Mouse (Mus musculus) CH12.LX (cell line): ENCODE measurements at regions not wholly inside any gene's neighbourhood (a gene's known extent, or its start where the extent isn't known, plus 50 kb on each side); places are given as distances from the start of the nearest gene placed in this dataset.

Experiments used
- DNase-seq: peaks from one replicate; pipeline ENCODE4 v3.0.0-alpha.2; 2013; ENCODE audit errors: extremely low read depth
- H3K27ac ChIP-seq: 2 replicates; pipeline ENCODE4 v1.5.1; 2012; ENCODE audit warnings: low read depth, mild to moderate bottlenecking, control low read depth, moderate library complexity; ENCODE audit not compliant: insufficient read depth
- H3K27me3 ChIP-seq: replicated peaks from 2 replicates; pipeline ENCODE3; 2012; ENCODE audit warnings: inconsistent platforms
- H3K36me3 ChIP-seq, 2 experiments: replicated peaks in 1 of 2; 2 replicates each; pipeline versions ENCODE3 to v1.6.1; 2012; ENCODE audit warnings: inconsistent platforms in 1 of 2, low read length in 1 of 2, mild to moderate bottlenecking in 1 of 2, mixed read lengths in 1 of 2, moderate library complexity in 1 of 2; ENCODE audit not compliant: control insufficient read depth in 1 of 2, insufficient read depth in 1 of 2
- H3K4me1 ChIP-seq, 2 experiments: 2 replicates each; pipeline ENCODE4 v1.6.1; 2012; ENCODE audit warnings: inconsistent platforms in 1 of 2, moderate library complexity in 1 of 2; ENCODE audit not compliant: insufficient read depth in 2 of 2, control insufficient read depth in 1 of 2
- H3K4me2 ChIP-seq: 2 replicates; pipeline ENCODE4 v1.6.1; 2012; ENCODE audit warnings: low read depth, mild to moderate bottlenecking, control low read depth; ENCODE audit not compliant: poor library complexity, insufficient read depth, severe bottlenecking
- H3K4me3 ChIP-seq, 3 experiments: fragments of 150-350 bp in 1 of 3; sonication (generic) in 1 of 3; replicated peaks in 1 of 3; 2 replicates each; pipeline versions ENCODE3 to v1.5.1; 2011 to 2012; ENCODE audit warnings: low read depth in 2 of 3, low read length in 2 of 3, mild to moderate bottlenecking in 2 of 3, moderate library complexity in 2 of 3, control low read depth in 1 of 3, improper control_type of control experiment in 1 of 3, inconsistent platforms in 1 of 3, mixed read lengths in 1 of 3; ENCODE audit not compliant: poor library complexity in 1 of 3
- H3K79me2 ChIP-seq: replicated peaks from 2 replicates; pipeline ENCODE4 v1.6.1; 2012; ENCODE audit warnings: mild to moderate bottlenecking, moderate library complexity; ENCODE audit not compliant: control insufficient read depth, poor library complexity, insufficient read depth, severe bottlenecking; ENCODE audit errors: extremely low read depth
- H3K9ac ChIP-seq: 2 replicates; pipeline ENCODE4 v1.6.1; 2012; ENCODE audit warnings: low read depth, mild to moderate bottlenecking, control low read depth, moderate library complexity; ENCODE audit not compliant: insufficient read depth
- H3K9me3 ChIP-seq: replicated peaks from 2 replicates; pipeline ENCODE3; 2012; ENCODE audit warnings: low read length, inconsistent platforms, mixed read lengths
- BHLHE40 ChIP-seq: IDR thresholded peaks from 2 replicates; pipeline ENCODE4 v1.6.1; 2011; ENCODE audit warnings: mild to moderate bottlenecking, low read depth, low read length, improper control_type of control experiment
- CHD2 ChIP-seq: IDR thresholded peaks from 2 replicates; pipeline ENCODE4 v1.6.1; 2011; ENCODE audit warnings: low read length, improper control_type of control experiment
- CTCF ChIP-seq, 2 experiments: IDR thresholded peaks in 1 of 2; conservative IDR thresholded peaks in 1 of 2; 2 replicates each; pipeline ENCODE4 v1.5.1; 2011 to 2012; ENCODE audit warnings: low read depth in 2 of 2, low read length in 2 of 2, improper control_type of control experiment in 1 of 2, inconsistent platforms in 1 of 2, mild to moderate bottlenecking in 1 of 2, moderate library complexity in 1 of 2
- E2F4 ChIP-seq: IDR thresholded peaks from 2 replicates; pipeline ENCODE4 v1.6.1; 2011; ENCODE audit warnings: low read depth, low read length, improper control_type of control experiment; ENCODE audit not compliant: insufficient replicate concordance
- ELF1 ChIP-seq: IDR thresholded peaks from 2 replicates; pipeline ENCODE4 v1.6.1; 2014; ENCODE audit warnings: low read depth, mild to moderate bottlenecking, inconsistent platforms, low read length, improper control_type of control experiment
- EP300 ChIP-seq: IDR thresholded peaks from 2 replicates; pipeline ENCODE4 v1.6.1; 2011; ENCODE audit warnings: low read length, improper control_type of control experiment
- ETS1 ChIP-seq: conservative IDR thresholded peaks from 2 replicates; pipeline ENCODE4 v1.6.1; 2012; ENCODE audit warnings: low read depth, mild to moderate bottlenecking, inconsistent platforms, low read length, improper control_type of control experiment, moderate library complexity
- GABPA ChIP-seq: IDR thresholded peaks from 2 replicates; pipeline ENCODE4 v1.6.1; 2012; ENCODE audit warnings: low read depth, low read length, improper control_type of control experiment, inconsistent platforms; ENCODE audit not compliant: insufficient replicate concordance
- IRF4 ChIP-seq: IDR thresholded peaks from 2 replicates; pipeline ENCODE4 v1.6.1; 2014; ENCODE audit warnings: low read depth, mild to moderate bottlenecking, inconsistent platforms, low read length, improper control_type of control experiment
- KAT2A ChIP-seq: IDR thresholded peaks from 2 replicates; pipeline ENCODE4 v1.6.1; 2012; ENCODE audit warnings: low read length, improper control_type of control experiment, inconsistent platforms; ENCODE audit not compliant: insufficient replicate concordance
- MAFK ChIP-seq: IDR thresholded peaks from 2 replicates; pipeline ENCODE4 v1.6.1; 2011; ENCODE audit warnings: low read length, improper control_type of control experiment; ENCODE audit not compliant: insufficient replicate concordance
- MAX ChIP-seq: IDR thresholded peaks from 2 replicates; pipeline ENCODE4 v1.6.1; 2011; ENCODE audit warnings: low read length, improper control_type of control experiment
- MAZ ChIP-seq: IDR thresholded peaks from 2 replicates; pipeline ENCODE4 v1.6.1; 2012; ENCODE audit warnings: low read depth, mild to moderate bottlenecking, inconsistent platforms, low read length, improper control_type of control experiment, moderate library complexity
- MEF2A ChIP-seq: IDR thresholded peaks from 2 replicates; pipeline ENCODE4 v1.6.1; 2014; ENCODE audit warnings: low read depth, mild to moderate bottlenecking, inconsistent platforms, low read length, improper control_type of control experiment, borderline replicate concordance
- MXI1 ChIP-seq: IDR thresholded peaks from 2 replicates; pipeline ENCODE4 v1.6.1; 2011; ENCODE audit warnings: mild to moderate bottlenecking, low read depth, low read length, improper control_type of control experiment
- NRF1 ChIP-seq: IDR thresholded peaks from 2 replicates; pipeline ENCODE4 v1.6.1; 2014; ENCODE audit warnings: low read depth, mild to moderate bottlenecking, inconsistent platforms, low read length, improper control_type of control experiment, moderate library complexity
- PAX5 ChIP-seq: IDR thresholded peaks from 2 replicates; pipeline ENCODE4 v1.6.1; 2012; ENCODE audit warnings: low read length, inconsistent platforms, mixed read lengths
- POLR2A ChIP-seq: IDR thresholded peaks from 2 replicates; pipeline ENCODE4 v1.6.1; 2011; ENCODE audit warnings: low read depth, mild to moderate bottlenecking, improper control_type of control experiment, low read length
- POLR2AphosphoS2 ChIP-seq: IDR thresholded peaks from 2 replicates; pipeline ENCODE4 v1.6.1; 2011; ENCODE audit warnings: low read depth, low read length, improper control_type of control experiment
- RAD21 ChIP-seq: IDR thresholded peaks from 2 replicates; pipeline ENCODE4 v1.6.1; 2011; ENCODE audit warnings: low read depth, mild to moderate bottlenecking, low read length, improper control_type of control experiment, moderate library complexity
- RCOR1 ChIP-seq: conservative IDR thresholded peaks from 2 replicates; pipeline ENCODE4 v1.6.1; 2012; ENCODE audit warnings: low read depth, mild to moderate bottlenecking, inconsistent platforms, low read length, improper control_type of control experiment
- SIN3A ChIP-seq: IDR thresholded peaks from 2 replicates; pipeline ENCODE4 v1.6.1; 2012; ENCODE audit warnings: low read length, improper control_type of control experiment, inconsistent platforms
- SMC3 ChIP-seq: IDR thresholded peaks from 2 replicates; pipeline ENCODE4 v1.6.1; 2011; ENCODE audit warnings: low read depth, low read length, improper control_type of control experiment
- TBP ChIP-seq: conservative IDR thresholded peaks from 2 replicates; pipeline ENCODE4 v1.6.1; 2011; ENCODE audit warnings: low read depth, low read length, improper control_type of control experiment
- UBTF ChIP-seq: IDR thresholded peaks from 2 replicates; pipeline ENCODE4 v1.6.1; 2012; ENCODE audit warnings: low read depth, mild to moderate bottlenecking, inconsistent platforms, low read length, improper control_type of control experiment, moderate library complexity
- USF1 ChIP-seq: IDR thresholded peaks from 2 replicates; pipeline ENCODE4 v1.6.1; 2014; ENCODE audit warnings: low read depth, mild to moderate bottlenecking, inconsistent platforms, low read length, improper control_type of control experiment
- ZC3H11A ChIP-seq: IDR thresholded peaks from 2 replicates; pipeline ENCODE4 v1.6.1; 2012; ENCODE audit warnings: low read depth, mild to moderate bottlenecking, inconsistent platforms, low read length, improper control_type of control experiment
- ZKSCAN1 ChIP-seq: IDR thresholded peaks from 2 replicates; pipeline ENCODE4 v1.6.1; 2012; ENCODE audit warnings: low read depth, inconsistent platforms, low read length, improper control_type of control experiment, borderline replicate concordance
- ZMIZ1 ChIP-seq: IDR thresholded peaks from 2 replicates; pipeline ENCODE4 v1.6.1; 2012; ENCODE audit warnings: low read depth, mild to moderate bottlenecking, inconsistent platforms, low read length, improper control_type of control experiment
- dilution Hi-C: fragments of 300-500 bp; cut with MboI; formaldehyde crosslinking; loops from 2 replicates; pipeline ENCODE4 v1.14.3; 2020; ENCODE audit warnings: low sequenced_read_pairs; ENCODE audit not compliant: extremely low pct_unique_long_range_greater_than_20kb, extremely low pct_ligation_motif_present
- in situ Hi-C: fragments of 300-500 bp; cut with MboI; formaldehyde crosslinking; loops from 3 replicates; pipeline ENCODE4 v1.14.3; 2019; ENCODE audit warnings: low sequenced_read_pairs, low pct_ligation_motif_present, low pct_unique_long_range_greater_than_20kb, mixed read lengths

- no peak overlapping the region for H3K9ac ChIP-seq
- dilution Hi-C loops (no loop called here), in situ Hi-C loops (no loop called here)
- no peaks in the 10 kb centered on the region for H3K36me3 ChIP-seq
- H3K4me2 ChIP-seq: no peak overlapping the region
- no peak for TF ChIP-seq MAZ
- TF ChIP-seq SMC3: no peak
- no peak for TF ChIP-seq IRF4
- no peak for TF ChIP-seq ELF1
- TF ChIP-seq RCOR1: no peak
- no peak for TF ChIP-seq ETS1
- TF ChIP-seq USF1: no peak
- TF ChIP-seq GABPA: no peak
- no peak for TF ChIP-seq ZKSCAN1
- no peak for TF ChIP-seq MAX
- TF ChIP-seq MEF2A: no peak
- no peak for TF ChIP-seq RAD21
- TF ChIP-seq EP300: no peak
- no peak for TF ChIP-seq POLR2A
- no peak for TF ChIP-seq ZMIZ1
- DNase-seq: no peak
- H3K27me3 ChIP-seq: no peaks in the 10 kb centered on the region
- peaks cover 64% of the 10 kb centered on the region for H3K9me3 ChIP-seq
- no peaks in the 10 kb centered on the region for H3K4me1 ChIP-seq
- H3K27ac ChIP-seq: no peak overlapping the region
- no peaks in the 10 kb centered on the region for H3K79me2 ChIP-seq
- no peak overlapping the region for H3K4me3 ChIP-seq
These were observed 172.3 kb upstream of the Plekha5 start for GRCm38 (mm10) chr6:140251527-140251926.

- no peak for TF ChIP-seq ZC3H11A
- no peak for TF ChIP-seq E2F4
- TF ChIP-seq BHLHE40: no peak
- no peak for TF ChIP-seq TBP
- TF ChIP-seq EP300: no peak
- no peak for TF ChIP-seq SIN3A
- no peak for TF ChIP-seq POLR2AphosphoS2
- no peak for TF ChIP-seq CTCF (conservative IDR thresholded peaks at IDR 0.05 in 1 of 2, IDR thresholded peaks at IDR 0.05 in 1 of 2; ENCODE audit: low read depth in 2 of 2, low read length in 2 of 2)
- TF ChIP-seq KAT2A: no peak
- TF ChIP-seq MXI1: no peak
- no peak for TF ChIP-seq POLR2A
- TF ChIP-seq MAFK: no peak
- TF ChIP-seq RAD21: no peak
- TF ChIP-seq NRF1: no peak
- TF ChIP-seq PAX5: no peak
- TF ChIP-seq CHD2: no peak
- no peak for TF ChIP-seq UBTF
- no peak for TF ChIP-seq GABPA
- no peak for TF ChIP-seq ZMIZ1
- H3K27me3 ChIP-seq: no peaks in the 10 kb centered on the region
- H3K9ac ChIP-seq: no peak overlapping the region
- no peak overlapping the region for H3K4me2 ChIP-seq
- H3K79me2 ChIP-seq: no peaks in the 10 kb centered on the region
- dilution Hi-C loops (no loop called here), in situ Hi-C loops (no loop called here)
- peaks cover 75% of the 10 kb centered on the region for H3K9me3 ChIP-seq
- H3K27ac ChIP-seq: no peak overlapping the region
- no peak overlapping the region for H3K4me3 ChIP-seq
- H3K4me1 ChIP-seq: no peaks in the 10 kb centered on the region
- DNase-seq: no peak
- H3K36me3 ChIP-seq: no peaks in the 10 kb centered on the region
These were observed 180.3 kb upstream of the Plekha5 start for GRCm38 (mm10) chr6:140243411-140244151.
